Mouse (Mus musculus): Measurements from ENCODE around the gene Lrrd1. TPM values are rescaled to one million over a fixed set of nuclear protein-coding genes. Genes with fewer than 3 reads are reported as not detected.
"Not testable (repeated sequence)": the region's sequence is repeated elsewhere in the genome, so short reads cannot be mapped to it uniquely, and the experiment has no call there.

Gene Lrrd1
- polyA plus RNA-seq, 1 experiment from 2014 or later: 0.14 TPM

DNA sequence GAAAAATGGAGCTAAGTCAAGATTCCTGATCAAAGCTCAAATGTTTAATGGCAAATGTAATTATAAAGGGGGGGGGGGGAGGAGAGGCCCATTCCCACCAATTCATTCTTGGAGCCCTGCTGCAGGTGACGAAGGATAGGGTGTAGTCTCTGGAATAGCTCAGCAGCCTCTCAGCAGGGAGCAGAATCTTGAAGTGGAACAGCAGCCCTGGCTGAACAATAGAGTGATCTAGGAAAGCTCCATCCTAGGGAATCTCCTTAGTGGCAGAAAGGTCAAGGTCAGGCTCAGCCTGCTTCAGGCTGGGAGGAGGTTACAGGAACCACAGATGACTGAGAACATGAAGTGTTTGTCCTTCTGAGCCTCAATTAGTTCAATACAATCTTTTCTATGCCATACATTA, 27.4 kb downstream of the Lrrd1 start:
- ATAC-seq (ENCODE audit: low FRiP score): no peak
- Histone ChIP-seq H3K36me3 (no peaks in the 10 kb centered on the region), H3K9me3 (replicated peaks) (no peaks in the 10 kb centered on the region), H3K27ac (no peak overlapping the region), H3K4me1 (no peaks in the 10 kb centered on the region), H3K4me3 (no peak overlapping the region), H3K9ac (no peak overlapping the region), H3K4me2 (replicated peaks) (no peak overlapping the region), H3K27me3 (no peaks in the 10 kb centered on the region)
- 38% methylated on average over 1 of the region's 1 CpGs for WGBS

GRCm38 (mm10) chr5:3873485-3873884, 28.5 kb downstream of the Lrrd1 start:
- Histone ChIP-seq H3K4me2 (replicated peaks) (no peak overlapping the region), H3K4me3 (no peak overlapping the region), H3K9me3 (replicated peaks) (no peaks in the 10 kb centered on the region), H3K36me3 (no peaks in the 10 kb centered on the region), H3K27me3 (no peaks in the 10 kb centered on the region), H3K9ac (no peak overlapping the region), H3K27ac (no peak overlapping the region), H3K4me1 (no peaks in the 10 kb centered on the region)
- ATAC-seq (ENCODE audit: low FRiP score): no peak
- WGBS: 73% methylated on average over 3 of the region's 3 CpGs

- H3K9me3 ChIP-seq (replicated peaks); H3K36me3 ChIP-seq; H3K27me3 ChIP-seq; ATAC-seq (ENCODE audit: low FRiP score); H3K9ac ChIP-seq; H3K4me2 ChIP-seq (replicated peaks); H3K4me3 ChIP-seq; H3K27ac ChIP-seq; H3K4me1 ChIP-seq: not testable (repeated sequence)
- WGBS: 89% methylated on average over 7 of the region's 7 CpGs
These were observed 41.9 kb downstream of the Lrrd1 start for GRCm38 (mm10) chr5:3886862-3887261.

DNA sequence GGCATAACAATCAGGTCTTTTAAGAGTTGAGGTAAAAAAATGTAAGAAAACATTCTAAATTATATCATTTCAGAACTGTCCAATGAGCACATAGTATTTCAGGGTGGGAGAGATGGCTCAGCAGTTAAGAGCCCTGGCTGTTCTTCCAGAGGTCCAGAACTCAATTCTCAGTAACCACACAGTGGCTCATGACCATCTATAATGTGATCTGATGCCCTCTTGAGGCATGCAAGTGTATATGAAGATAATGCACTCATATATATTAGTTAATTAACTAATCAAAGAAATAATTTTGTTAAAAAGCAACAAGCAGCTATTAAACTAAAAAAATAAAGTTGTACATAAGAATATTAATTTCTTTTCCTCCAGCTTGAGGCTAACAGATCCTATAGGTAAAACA, 44.2 kb downstream of the Lrrd1 start:
- Histone ChIP-seq H3K36me3 (no peaks in the 10 kb centered on the region), H3K9me3 (replicated peaks) (no peaks in the 10 kb centered on the region), H3K27ac (no peak overlapping the region), H3K9ac (no peak overlapping the region), H3K4me1 (peaks cover 6% of the 10 kb centered on the region; the same call in 1 of the 2 replicates), H3K4me3 (no peak overlapping the region), H3K27me3 (no peaks in the 10 kb centered on the region), H3K4me2 (replicated peaks) (no peak overlapping the region)
- no peak for ATAC-seq (ENCODE audit: low FRiP score)

DNA sequence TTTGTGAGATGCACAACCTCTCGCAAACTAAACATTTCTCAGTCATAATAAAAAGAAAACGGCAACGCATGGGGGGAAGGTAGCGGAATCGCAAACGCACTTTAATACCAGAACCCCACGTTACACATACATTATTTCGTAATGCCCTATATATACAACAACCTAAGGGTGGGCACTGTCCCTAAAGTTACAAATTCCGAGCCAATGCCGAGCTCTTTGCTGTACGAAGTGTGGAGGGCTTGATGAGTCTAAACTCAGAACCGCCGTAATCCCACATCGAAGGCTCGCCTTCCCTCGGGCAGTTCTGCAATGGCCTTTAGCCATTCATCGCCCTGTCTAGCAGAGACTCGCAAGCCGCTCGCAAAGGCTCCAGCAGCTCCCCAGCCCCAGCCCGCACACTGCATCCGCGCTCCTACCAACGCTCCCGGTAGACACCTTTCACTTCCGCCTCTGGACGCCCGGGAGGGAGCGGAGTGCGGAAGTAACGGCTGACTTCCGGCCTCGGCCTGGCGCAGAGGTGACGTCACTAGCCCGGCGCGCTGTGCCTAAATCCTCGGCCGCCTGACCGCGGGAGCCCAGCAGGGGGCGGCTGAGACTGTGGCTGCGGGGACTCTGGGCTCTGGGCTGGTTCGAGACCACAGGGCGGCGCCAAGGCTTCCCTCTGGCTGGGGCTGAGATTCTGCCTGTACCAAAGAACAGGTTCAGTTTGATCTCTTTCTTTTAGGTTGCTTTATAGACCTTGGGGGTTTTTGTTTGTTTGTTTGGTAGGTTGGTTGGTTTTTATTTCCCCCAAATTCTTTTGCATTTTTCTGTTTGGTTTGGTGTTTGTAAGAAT, 48.7 kb downstream of the Lrrd1 start, which contains the start of gene Mterf1a:
Mterf1a (minus strand) TSS at position 475 of the 835 bp plus-strand sequence.
- not testable (repeated sequence) for H3K9me3 ChIP-seq (replicated peaks); H3K4me1 ChIP-seq; H3K36me3 ChIP-seq; H3K27me3 ChIP-seq
- Histone ChIP-seq H3K4me2 (replicated peaks) (peak within 1 kb of the TSS; percentile 59), H3K27ac (0 out of 2 replicates have a peak within 1 kb of the TSS, but pooled peaks have one; percentile 18), H3K4me3 (peak within 1 kb of the TSS; percentile 38), H3K9ac (peak within 1 kb of the TSS; percentile 52)
- ATAC-seq (ENCODE audit: low FRiP score): peak; percentile 100
- WGBS: 1% methylated on average over 11 of the region's 47 CpGs

DNA sequence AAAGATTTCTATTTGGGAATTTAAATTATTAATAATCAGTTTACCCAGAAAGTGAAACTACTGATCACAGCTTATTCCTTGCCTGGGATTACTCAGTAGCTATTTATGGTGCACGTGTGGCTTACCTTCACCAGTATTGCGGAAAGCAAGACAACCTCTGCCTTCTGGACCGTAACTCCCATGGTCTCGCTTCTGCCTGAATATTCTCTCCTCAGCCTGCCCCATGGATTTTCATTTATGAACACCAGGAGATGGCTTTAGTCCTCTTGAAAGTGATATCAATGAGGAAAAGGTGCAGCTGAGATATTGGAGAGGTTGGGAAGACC, 49.3 kb downstream of the Lrrd1 start:
- H3K9ac ChIP-seq; ATAC-seq (ENCODE audit: low FRiP score); H3K27me3 ChIP-seq; H3K4me2 ChIP-seq (replicated peaks); H3K4me1 ChIP-seq; H3K36me3 ChIP-seq; H3K4me3 ChIP-seq; H3K27ac ChIP-seq; H3K9me3 ChIP-seq (replicated peaks): not testable (repeated sequence)
- WGBS: 97% methylated on average over 4 of the region's 4 CpGs

- no peaks in the 10 kb centered on the region for H3K9me3 ChIP-seq (replicated peaks)
- ATAC-seq (ENCODE audit: low FRiP score): no peak
These were observed 60.5 kb downstream of the Lrrd1 start for GRCm38 (mm10) chr5:3905471-3905870.

More at GRCm38 (mm10) chr5:3905471-3905870, 60.5 kb downstream of the Lrrd1 start:
- WGBS: 80% methylated on average over 2 of the region's 2 CpGs
- Histone ChIP-seq H3K27me3 (no peaks in the 10 kb centered on the region), H3K4me2 (replicated peaks) (no peak overlapping the region), H3K9ac (no peak overlapping the region), H3K4me1 (no peaks in the 10 kb centered on the region), H3K36me3 (no peaks in the 10 kb centered on the region), H3K4me3 (no peak overlapping the region), H3K27ac (no peak overlapping the region)

Other genes with a start within 250 kb of the Lrrd1 start
- gene Pex1, start 249.1 kb upstream of the Lrrd1 start, polyA plus RNA-seq (2016; fragmentation: Nextera tagmentation; extraction: Ambion mirVana): 20.9 and 23.3 TPM in 2 replicates
- gene Rbm48, start 248.6 kb upstream of the Lrrd1 start, polyA plus RNA-seq (2016; fragmentation: Nextera tagmentation; extraction: Ambion mirVana): 13.0 and 13.8 TPM in 2 replicates
- not detected in 2 replicates for gene Tmbim7, start 194.0 kb upstream of the Lrrd1 start, polyA plus RNA-seq (2016; fragmentation: Nextera tagmentation; extraction: Ambion mirVana)
- gene Gatad1, start 188.0 kb upstream of the Lrrd1 start, polyA plus RNA-seq (2016; fragmentation: Nextera tagmentation; extraction: Ambion mirVana): 70.6 and 74.0 TPM in 2 replicates
- 24.1 and 26.1 TPM in 2 replicates for gene Ankib1, start 42.2 kb upstream of the Lrrd1 start, polyA plus RNA-seq (2016; fragmentation: Nextera tagmentation; extraction: Ambion mirVana)
- 75.2 and 80.2 TPM in 2 replicates for gene Krit1, start 42.0 kb upstream of the Lrrd1 start, polyA plus RNA-seq (2016; fragmentation: Nextera tagmentation; extraction: Ambion mirVana)
- gene Mterf1a, start 48.8 kb downstream of the Lrrd1 start, polyA plus RNA-seq (2016; fragmentation: Nextera tagmentation; extraction: Ambion mirVana): 8.4 and 9.5 TPM in 2 replicates
- gene Akap9, start 82.9 kb downstream of the Lrrd1 start, polyA plus RNA-seq (2016; fragmentation: Nextera tagmentation; extraction: Ambion mirVana): 308 and 312 TPM in 2 replicates